Mouse (Mus musculus) liver, adult 10 weeks (tissue): Measurements from ENCODE around the gene Trio. TPM values are rescaled to one million over a fixed set of nuclear protein-coding genes. Genes with fewer than 3 reads are reported as not detected.

ENCODE experiments used
- polyA plus RNA-seq: library from polyadenylated mRNA; stranded (reverse); fragments of 350-450 nt; fragmentation: Illumina TruSeq; extraction: RNeasy Lipid Tissue Mini Kit (QIAGEN cat#74804); gene quantifications from one replicate; pipeline ENCODE4 v1.2.3, GENCODE M21; 2014; ENCODE audit warnings: low read depth, low replicate concordance

Gene Trio
- polyA plus RNA-seq: 7.0 TPM

DNA sequence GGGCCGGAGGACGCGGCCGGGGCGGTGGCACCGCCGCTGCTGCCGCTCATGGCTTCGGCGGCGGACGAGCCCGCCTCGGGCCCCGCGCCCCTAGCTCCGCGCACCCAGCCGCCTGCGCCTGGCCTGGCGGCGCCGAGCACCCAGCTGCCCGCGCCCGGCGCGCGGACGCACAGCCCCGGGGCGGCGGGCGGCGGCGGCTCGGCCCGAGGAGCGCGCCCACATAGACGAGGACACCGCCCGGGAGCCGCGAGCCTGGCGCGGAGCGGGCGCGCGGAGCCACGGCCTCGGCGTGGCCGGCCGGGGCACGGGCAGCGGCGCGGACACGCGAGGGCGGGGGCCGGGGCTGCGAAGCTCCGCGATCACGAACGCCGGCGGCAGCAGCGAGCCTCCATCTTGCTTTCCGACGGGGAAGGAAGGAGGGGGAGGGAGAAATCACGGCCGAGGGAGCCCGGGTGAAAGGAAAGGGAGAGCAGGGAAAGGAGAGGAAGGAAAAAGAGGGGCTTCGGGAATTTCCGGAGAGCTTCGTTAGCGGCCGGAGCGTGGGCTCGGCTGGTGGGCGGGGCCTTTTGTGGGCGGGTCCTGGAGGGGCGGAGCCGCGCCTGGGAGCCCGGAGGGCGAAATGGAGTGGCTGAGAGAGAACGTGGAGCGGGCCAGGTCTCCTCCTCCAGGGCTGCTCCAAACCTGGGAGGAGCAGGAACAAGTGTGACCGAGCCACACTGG is at the start of gene Trio:
TSS of gene Trio (minus strand) at position 402 of the 720 bp plus-strand sequence.

DNA sequence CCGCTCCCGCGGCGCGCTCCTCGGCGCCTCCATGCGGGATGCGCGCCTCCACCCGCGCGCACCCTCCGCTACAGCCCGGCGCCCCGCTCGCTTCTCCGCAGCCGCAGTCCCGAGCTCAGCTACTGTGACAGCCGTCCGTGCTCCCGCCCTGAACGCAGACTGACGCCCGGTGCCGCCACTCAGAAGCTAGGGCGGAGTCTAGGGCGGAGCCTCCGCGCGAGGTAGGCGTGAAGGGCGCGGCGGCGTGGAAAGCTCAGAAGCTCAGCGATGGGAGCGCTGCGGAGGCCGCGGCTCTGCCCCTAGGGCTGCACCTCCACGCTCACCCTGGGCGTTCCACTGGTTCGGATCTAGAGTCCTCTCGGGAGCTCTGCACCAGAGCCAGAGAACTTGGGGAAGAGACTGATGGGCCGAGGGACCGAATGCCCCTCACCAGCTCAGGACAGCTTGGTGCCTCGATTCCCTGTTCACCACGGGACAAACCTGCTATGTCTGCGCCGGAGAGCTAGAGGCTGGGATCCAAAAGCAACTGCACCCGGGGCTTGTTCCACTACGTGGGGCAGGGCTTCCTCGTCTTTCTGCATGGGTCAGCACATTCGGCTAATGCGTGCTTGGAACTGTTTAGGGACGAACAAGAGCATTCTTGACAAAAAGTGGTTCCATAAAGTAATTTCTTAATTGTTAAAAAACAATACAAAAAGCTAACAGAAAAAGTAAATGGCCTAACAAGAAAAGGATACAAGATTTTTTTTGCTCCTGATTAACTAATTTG is 344.0 kb downstream of the Trio start, which contains the start of gene Otulinl:
TSS of gene Otulinl (minus strand) at position 161 of the 769 bp plus-strand sequence.

Other genes with a start within 250 kb of the Trio start
- 0.08 TPM for gene Dnah5, start 177.9 kb upstream of the Trio start, polyA plus RNA-seq